Mouse (Mus musculus) left cerebral cortex, adult 8-10 months (tissue): ENCODE results near the gene Gfm1. TPM values are rescaled to one million over a fixed set of nuclear protein-coding genes. Genes with fewer than 3 reads are reported as not detected.

Experiments used
- DNase-seq, 2 experiments: peaks; one replicate each; pipeline ENCODE4 v3.0.0; 2022; ENCODE audit warnings: low spot score in 2 of 2
- total RNA-seq, 4 experiments: library from RNA; stranded (reverse); gene quantifications; 2 replicates each; pipeline ENCODE4 v1.2.4; 2022

The Gfm1 gene
- total RNA-seq, 4 experiments from 2014 or later = 48.0 to 60.1 (median 52.6) TPM

DNA sequence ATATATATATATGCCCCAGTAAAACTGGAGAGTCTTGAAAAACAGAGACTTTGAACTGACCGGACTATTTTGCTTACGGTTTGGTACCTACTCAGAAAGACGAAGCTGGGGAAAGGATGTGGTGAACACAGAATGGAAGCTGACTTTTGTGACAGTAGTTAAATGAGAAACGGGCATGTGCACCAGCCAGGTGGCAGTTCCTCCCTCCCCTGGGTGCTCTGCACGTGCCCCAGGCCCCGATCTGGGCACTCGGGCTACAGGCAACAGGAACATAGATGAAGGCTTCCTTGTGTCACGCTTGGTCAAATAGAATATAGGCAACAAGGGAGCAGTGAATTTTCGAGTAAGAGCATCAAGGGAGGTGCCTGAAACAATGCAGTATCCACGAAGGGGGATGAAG is 66.4 kb downstream of the Gfm1 start:
- no peak for DNase-seq

DNA sequence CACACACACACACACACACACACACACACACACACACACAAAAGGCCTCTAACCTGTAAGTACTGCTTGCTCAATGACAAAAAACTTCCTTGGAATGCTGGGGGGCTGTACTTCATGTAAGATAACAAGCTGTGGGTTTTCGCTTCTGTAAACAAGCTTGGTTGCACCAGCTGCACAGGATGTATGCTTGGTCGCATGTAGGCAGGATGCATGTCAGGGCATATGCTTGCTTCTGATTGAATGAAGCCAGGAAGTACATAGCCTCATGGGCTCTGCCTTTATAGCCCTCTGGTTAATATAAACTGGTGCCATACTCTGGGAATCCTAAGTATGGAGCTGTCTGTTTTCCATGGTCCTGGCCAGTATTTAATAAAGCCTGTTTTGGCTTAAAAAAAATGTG is 68.1 kb downstream of the Gfm1 start:
- no peak for DNase-seq

DNA sequence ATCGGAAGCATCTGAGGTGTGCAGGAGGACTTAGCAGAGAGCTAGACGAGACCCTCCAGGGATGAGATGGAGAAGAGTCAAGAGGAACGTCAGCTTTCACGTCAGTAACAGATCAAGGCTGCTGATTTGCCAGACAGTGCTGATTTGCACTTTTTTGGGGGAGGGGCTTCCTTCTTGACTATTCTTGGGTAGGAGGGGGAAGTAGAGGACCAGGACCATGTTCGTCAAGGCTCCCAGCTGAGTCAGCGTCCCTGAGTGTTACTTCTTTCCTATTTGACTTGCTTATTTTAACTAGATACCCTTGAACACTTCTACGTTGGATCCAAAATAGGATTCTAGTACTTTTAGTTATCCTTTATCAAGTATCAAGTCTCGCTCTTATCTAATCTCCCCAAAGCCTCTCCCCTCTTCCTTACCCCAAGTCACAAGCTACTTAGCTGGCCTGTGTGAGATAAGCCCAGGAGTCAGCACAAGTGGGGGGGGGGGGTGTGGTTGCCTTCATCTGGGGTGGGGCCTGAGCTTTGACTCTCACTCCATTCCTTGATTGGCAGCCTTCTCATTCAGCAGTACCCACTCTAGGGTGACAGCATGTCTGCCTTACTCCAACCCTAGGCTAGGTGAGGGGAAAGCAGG is 69.0 kb downstream of the Gfm1 start:
- DNase-seq = no peak

DNA sequence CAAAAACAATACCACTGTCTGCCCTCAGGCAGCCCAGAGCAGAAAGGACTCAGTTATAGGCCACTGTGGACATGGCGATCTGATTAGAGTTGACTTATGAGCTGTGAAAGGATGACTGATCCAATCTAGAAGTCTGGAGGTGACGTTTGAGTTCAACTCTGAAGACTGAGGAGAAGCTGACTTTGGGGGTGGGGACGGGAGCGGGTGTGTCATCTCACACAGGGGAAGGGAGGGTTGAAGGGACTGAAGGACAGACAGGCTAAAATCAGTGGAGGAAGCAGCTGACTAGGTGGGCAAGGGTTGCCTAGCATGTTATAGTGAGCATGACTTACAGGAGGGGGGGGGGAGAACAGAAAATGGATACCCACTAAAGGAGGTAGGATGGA is 69.5 kb downstream of the Gfm1 start:
- DNase-seq = no peak

DNA sequence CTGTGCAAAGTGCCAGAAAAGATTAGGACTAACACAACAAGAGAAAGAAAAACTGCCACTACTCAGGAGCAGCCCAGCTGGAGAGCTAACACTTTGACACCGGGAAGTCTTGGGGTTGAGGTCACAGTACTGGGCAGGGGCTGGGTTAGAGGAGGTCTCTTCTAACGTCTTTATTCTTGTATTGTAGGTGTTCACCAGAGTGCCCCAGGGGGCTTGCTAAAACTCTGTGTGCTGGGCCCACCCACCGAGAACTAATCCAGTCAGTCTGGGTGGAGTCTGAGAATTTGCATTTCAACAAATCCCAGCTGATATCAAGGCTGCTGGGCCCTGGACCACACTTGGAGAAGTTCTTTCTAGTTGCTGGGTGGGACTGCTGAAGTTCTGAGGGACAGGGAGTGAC is 74.0 kb downstream of the Gfm1 start:
- DNase-seq = no peak

DNA sequence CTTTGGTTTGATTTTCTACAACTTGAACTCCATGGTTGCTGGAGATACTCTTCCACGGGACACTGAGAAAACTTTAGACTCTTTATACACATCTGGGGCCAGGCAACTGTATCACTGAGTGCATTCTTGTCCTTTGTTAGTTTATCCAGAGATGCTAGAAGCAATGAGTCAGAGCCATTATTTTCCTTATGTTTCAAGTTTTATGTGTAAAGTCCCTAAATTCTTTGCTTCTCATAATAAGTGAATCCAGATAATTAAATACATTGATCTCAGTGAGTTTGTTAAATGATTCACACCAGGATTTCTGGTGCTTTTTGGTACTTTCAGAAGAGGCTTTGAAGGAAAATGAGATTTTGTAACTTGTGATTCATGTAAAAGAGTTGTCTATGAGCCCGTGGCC is 75.4 kb downstream of the Gfm1 start:
- no peak for DNase-seq

DNA sequence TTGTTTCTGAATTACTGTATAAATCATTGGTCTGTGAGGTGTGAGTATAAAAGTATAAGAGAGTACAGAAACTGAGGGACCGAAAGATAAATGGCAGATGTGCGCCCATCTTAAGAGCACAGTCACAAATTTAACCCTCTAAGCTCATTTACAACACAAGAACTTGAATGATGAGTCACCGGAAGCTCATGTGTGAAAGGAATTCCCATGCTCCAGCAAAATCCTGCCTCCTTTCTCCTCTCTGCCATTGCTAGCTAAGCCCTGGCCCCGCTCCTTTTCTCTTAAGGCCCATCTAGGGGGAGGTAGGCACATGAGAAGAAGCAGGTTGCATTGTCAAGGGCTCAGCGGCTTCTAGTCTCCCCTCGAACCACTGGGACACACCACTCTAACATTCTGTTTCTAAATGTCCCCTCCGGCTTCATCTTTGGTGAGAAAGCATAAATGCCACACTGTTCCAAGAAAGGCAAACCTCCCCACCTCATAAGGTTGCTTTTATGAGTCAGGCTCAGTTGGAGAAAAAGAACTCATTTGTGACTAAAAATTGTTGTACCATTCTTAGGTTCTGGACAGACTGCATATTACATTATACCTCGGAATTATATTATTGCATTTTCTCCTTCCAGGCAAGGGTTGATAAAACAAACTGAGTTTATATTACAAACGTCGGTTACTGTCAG is 78.5 kb downstream of the Gfm1 start:
- DNase-seq = no peak

DNA sequence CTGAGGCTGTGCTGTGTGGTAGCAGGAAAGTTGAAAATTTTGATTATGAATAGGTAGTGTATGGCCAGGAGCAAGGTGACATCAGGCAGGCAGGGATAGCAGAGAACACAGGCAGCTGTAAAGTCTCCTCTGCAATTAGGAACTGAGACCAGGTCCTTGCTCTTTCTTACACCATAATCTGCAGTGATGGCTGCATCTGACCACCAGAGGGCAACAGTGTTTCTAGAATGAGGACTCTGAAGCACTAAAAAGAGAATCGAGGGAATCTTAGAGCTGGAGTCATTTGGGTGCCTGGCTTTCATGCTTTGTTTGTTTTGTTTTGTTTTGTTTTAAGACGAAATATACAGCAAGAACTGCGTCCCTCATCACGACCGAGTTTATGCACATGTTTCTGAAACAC is 82.9 kb downstream of the Gfm1 start:
- peak; percentile 51 to 61 for DNase-seq

DNA sequence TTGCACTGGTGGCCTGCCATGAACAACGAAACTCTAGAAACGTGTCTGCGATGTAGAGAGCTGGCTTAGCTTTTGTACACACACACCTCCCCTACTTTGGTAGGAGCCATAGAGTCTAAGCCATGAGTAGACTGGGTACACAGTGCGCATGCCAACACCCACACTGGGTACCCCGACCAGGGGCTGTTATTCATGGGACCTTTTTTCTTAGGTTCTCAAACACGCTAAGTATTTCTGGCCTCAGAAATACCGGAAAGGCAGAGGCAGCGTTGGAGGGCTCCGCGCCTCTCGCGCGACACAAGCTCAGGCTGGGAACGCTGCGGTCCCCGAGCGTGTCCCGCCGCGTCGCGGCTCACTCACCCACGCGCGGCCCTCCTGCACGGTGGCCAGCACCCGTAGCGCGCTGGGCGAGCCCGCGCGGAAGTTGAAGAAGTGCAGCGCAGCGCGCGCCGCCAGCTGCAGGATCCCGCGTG is 84.9 kb downstream of the Gfm1 start:
- no peak for DNase-seq

DNA sequence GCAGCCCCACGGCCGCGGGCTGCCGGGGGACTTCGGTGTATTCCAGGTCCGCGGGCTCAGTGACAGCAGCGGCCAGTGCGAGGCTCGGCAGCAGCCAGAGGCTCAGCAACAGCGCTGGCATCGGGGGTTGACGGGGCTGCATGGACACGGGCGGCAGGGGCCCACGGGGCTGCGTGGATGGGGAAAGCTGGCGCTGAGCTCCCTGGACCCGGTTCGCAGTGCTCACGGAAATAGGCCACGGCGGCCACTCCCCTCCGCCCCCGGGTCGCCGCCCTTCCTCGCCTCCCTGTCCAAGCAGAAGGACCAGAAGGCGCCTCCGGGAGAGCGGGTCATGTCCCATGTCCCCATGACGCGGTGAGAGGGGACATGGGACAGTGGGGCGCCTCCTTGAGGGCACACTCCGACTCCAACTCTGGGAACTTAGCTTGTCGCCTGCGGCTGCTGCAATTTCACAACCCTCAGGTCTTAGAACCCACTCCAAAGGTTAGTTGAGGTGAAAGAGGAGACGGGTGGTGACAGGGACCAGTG is 85.4 kb downstream of the Gfm1 start, which contains the start of gene Rarres1:
Gene Rarres1 (minus strand): TSS at position 250 of the 528 bp plus-strand sequence.
- DNase-seq = no peak

DNA sequence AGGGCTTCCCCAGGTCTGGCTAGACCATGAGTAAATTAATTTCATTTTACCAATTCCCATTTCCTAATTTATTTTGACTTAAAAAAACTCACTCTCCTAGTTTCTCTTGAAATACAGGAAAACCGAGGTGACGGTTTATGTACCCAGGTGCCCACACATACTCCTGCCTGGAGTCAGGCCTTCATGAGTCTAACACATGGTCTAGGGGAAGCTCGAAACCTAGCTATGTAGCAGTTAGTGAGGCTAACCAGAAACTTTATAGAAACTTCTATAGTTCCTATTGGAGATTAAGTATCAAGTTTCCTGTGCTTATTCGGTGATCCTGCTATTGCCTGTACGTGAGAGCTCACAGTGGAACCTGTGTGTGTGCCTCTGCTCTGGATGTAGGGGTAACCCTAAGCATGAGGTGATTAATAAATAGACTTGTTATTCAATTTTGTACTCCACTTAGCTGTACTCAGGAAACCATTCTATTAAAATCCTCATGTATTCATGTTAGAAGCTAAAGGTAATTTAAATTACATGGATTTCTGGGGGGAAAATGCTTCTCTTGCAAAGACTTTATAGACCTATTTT is 90.8 kb downstream of the Gfm1 start:
- DNase-seq = no peak

DNA sequence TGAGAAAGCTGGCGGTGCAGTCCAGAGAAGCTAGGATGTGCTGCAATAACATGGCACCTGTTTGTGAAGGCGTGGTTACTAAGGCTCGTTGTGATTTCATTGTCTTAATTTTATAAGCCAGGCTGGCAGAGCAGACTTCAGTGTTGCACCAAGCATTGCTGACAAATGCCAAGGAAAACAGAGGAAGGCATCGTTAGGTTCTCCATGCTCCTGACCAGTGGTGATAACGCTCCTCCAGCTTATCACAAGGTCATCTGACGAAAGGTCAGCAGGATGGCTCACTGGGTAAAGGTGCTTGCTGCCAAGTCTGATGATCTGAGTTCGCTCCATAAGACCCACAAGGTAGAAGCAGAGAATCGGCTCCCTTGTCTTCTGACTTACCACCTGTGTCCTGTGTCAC is 92.8 kb downstream of the Gfm1 start:
- no peak for DNase-seq

DNA sequence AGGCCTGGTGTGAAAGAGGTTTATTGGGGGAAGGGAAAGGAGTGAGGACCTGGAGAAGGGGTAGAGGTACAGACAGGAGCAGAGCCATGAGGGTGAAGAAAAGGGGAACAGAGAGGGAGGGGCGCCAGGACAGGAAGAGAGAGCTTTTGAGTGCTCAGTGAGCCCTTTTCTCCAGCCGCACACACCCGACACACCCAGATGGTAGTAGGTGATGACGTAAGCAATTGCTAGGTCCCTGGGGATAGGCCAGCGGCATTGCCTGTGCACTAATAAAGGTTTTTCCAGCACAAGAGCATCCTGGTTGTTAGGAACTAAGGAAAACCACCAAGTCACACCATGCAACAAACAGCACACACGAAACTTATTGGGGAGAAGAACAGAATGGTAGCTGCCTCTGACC is 94.9 kb downstream of the Gfm1 start:
- DNase-seq = no peak

Other genes starting within 250 kb of the Gfm1 start
- gene Mlf1, start 56.0 kb upstream of the Gfm1 start, total RNA-seq = 1 to 10 TPM in 3 of 4 experiments, under 1 TPM in 1; 0.89 to 2.1 (median 1.5) TPM
- not detected for gene Gm17402, start 54.9 kb upstream of the Gfm1 start, total RNA-seq
- gene Lxn, start 33.8 kb downstream of the Gfm1 start, total RNA-seq = 10 to 100 TPM; 35.1 to 45.9 (median 40.3) TPM
- gene Rarres1, start 85.4 kb downstream of the Gfm1 start, total RNA-seq = 1 to 10 TPM; 1.6 to 2.3 (median 2.0) TPM
- gene Mfsd1, start 152.6 kb downstream of the Gfm1 start, total RNA-seq = 10 to 100 TPM; 32.2 to 45.5 (median 40.7) TPM